Mouse (Mus musculus): ENCODE results near the gene Ddx56.
A peak's percentile ranks its signal among the peaks of the same experiment; 100 is the strongest.

GRCm38 (mm10) chr11:6274387-6275093, 7.0 kb upstream of the Ddx56 start, which contains the start of gene Tmed4:
- peak; percentile 90 for TF ChIP-seq CTCF (IDR thresholded peaks at IDR 0.05; ENCODE audit: low read depth)
- TF ChIP-seq EP300 (optimal IDR thresholded peaks at IDR 0.05), result no peak
